Mouse (Mus musculus) hindbrain, embryonic 15.5 days (tissue): ENCODE measurements around the gene Olfr620. TPM values are rescaled to one million over a fixed set of nuclear protein-coding genes. Genes with fewer than 3 reads are reported as not detected.

Experiments used
- ATAC-seq: fragments of 200-750 bp; cut with Nextera tagmentation; 2 replicates; pipeline ENCODE4 v1.8.0; 2017; ENCODE audit warnings: low read depth, moderate number of reproducible peaks, moderate TSS enrichment; ENCODE audit not compliant: low FRiP score
- H3K27ac ChIP-seq: fragments of 300-500 bp; sonication (generic); replicated peaks from 2 replicates; pipeline ENCODE4 v1.5.1; 2015; ENCODE audit warnings: mild to moderate bottlenecking, inconsistent platforms
- H3K27me3 ChIP-seq: fragments of 300-500 bp; sonication (generic); 2 replicates; pipeline ENCODE4 v1.6.1; 2015; ENCODE audit warnings: control low read depth, inconsistent platforms
- H3K36me3 ChIP-seq: fragments of 300-500 bp; sonication (generic); 2 replicates; pipeline ENCODE4 v1.6.1; 2015; ENCODE audit warnings: control low read depth, inconsistent platforms
- H3K4me1 ChIP-seq: fragments of 300-500 bp; sonication (generic); replicated peaks from 2 replicates; pipeline ENCODE4 v1.6.1; 2015; ENCODE audit warnings: control low read depth, inconsistent platforms
- H3K4me2 ChIP-seq: fragments of 300-500 bp; sonication (generic); 2 replicates; pipeline ENCODE4 v1.6.1; 2015; ENCODE audit warnings: moderate library complexity, mild to moderate bottlenecking, inconsistent platforms
- H3K4me3 ChIP-seq: fragments of 300-500 bp; sonication (generic); 2 replicates; pipeline ENCODE4 v1.5.1; 2015; ENCODE audit warnings: mild to moderate bottlenecking, inconsistent platforms
- H3K9ac ChIP-seq: fragments of 300-500 bp; sonication (generic); 2 replicates; pipeline ENCODE4 v1.6.1; 2015; ENCODE audit warnings: inconsistent platforms
- H3K9me3 ChIP-seq: fragments of 300-500 bp; sonication (generic); 2 replicates; pipeline ENCODE4 v1.6.1; 2016; ENCODE audit warnings: control low read depth, inconsistent platforms
- WGBS: fragments of 180-500 bp; shearing (Covaris S2); methylation state at CpG from one replicate; pipeline ENCODE4 v1.1.7; 2015; 5-methylcytosine and 5-hydroxymethylcytosine counted together
- microRNA-seq: library from miRNA; unstranded; fragments of <30 nt; microRNA quantifications from one replicate; pipeline ENCODE4, GENCODE M21; 2016
- polyA plus RNA-seq: library from polyadenylated mRNA; unstranded; fragments of >200 nt; fragmentation: Nextera tagmentation; extraction: Ambion mirVana; gene quantifications from 2 replicates; pipeline ENCODE4 v1.2.1, GENCODE M21; 2015

The Olfr620 gene
- polyA plus RNA-seq, result not detected in 2 replicates

DNA sequence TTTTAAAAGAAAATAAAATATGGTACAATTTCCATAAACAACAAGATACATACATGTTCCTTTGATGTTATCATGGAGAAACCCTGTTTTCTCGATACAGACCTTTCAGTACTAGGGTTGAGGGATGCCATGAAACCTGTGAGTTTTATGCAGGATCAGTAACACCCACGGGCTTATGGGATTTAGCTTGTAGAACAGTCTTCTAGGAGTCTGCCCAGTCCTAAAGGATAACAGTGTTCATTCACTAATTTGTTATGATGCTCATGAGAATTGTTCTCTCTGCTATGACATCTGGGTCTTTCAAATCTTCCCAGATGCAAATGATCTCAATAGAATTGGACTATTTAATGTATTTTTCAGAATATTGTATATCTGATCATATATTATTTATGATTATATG lies at the start of gene Olfr620:
Gene Olfr620 (minus strand): TSS at position 101 of the 400 bp plus-strand sequence.
- Histone ChIP-seq H3K27ac (no peak within 1 kb of the TSS), H3K27me3 (no peaks in the 10 kb centered on the region), H3K9me3 (no peaks in the 10 kb centered on the region), H3K4me1 (no peaks in the 10 kb centered on the region), H3K4me3 (no peak within 1 kb of the TSS), H3K9ac (no peak within 1 kb of the TSS), H3K36me3 (no peaks in the 10 kb centered on the region), H3K4me2 (no peak within 1 kb of the TSS)
- 85% methylated on average over 2 of the region's 2 CpGs for WGBS
- no peak for ATAC-seq

DNA sequence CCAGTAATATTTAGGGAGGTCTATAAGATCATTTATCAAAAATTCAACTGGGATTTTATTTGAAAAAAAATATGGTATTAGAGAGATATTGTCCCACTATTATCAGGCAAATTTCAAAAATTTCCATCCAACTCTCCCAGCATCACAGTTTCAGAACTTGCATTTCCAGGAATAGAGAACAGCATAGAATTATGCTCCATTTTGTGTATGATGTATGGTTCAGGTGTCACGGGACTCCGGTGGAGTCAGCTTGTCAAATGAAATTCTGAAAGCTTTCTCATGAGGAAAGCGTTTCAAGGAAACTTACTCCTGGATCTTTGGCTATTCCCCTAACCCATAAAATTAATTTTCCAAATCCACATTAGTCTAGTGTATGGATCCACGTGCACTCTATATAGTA lies 31.7 kb upstream of the Olfr620 start:
- no peak overlapping the region for H3K27ac ChIP-seq
- H3K9me3 ChIP-seq, result no peaks in the 10 kb centered on the region
- H3K36me3 ChIP-seq, result no peaks in the 10 kb centered on the region
- no peaks in the 10 kb centered on the region for H3K4me1 ChIP-seq
- no peak overlapping the region for H3K9ac ChIP-seq
- ATAC-seq, result no peak
- H3K27me3 ChIP-seq, result no peaks in the 10 kb centered on the region
- H3K4me3 ChIP-seq, result no peak overlapping the region
- no peak overlapping the region for H3K4me2 ChIP-seq
- WGBS, result 90% methylated on average over 4 of the region's 4 CpGs

DNA sequence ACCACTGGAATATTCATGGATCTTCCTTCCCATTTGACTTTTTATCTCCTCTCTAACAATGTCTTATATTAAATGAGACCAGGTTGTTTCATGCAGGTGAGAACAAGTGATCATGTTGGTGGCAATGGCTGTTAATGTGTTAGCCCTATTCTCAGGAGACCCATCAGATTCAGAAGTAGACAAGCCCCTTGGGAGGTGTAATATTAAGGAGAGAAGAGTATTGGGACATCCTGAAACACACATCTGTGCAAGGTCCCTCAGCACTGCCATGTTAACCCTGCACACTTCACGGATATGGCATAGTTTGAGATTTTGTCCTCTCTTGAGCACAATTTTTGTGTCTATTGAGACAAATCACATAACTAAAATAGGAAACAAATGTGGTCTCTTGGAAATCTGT lies 30.3 kb upstream of the Olfr620 start, which contains the start of gene Olfr622:
Gene Olfr622 (minus strand): TSS at position 101 of the 400 bp plus-strand sequence.
- Histone ChIP-seq H3K4me2 (no peak within 1 kb of the TSS), H3K27me3 (no peaks in the 10 kb centered on the region), H3K9ac (no peak within 1 kb of the TSS), H3K9me3 (no peaks in the 10 kb centered on the region), H3K27ac (no peak within 1 kb of the TSS), H3K4me1 (no peaks in the 10 kb centered on the region), H3K36me3 (no peaks in the 10 kb centered on the region), H3K4me3 (no peak within 1 kb of the TSS)
- ATAC-seq, result no peak
- WGBS, result 85% methylated on average over 1 of the region's 1 CpGs

- Histone ChIP-seq H3K4me2 (no peak overlapping the region), H3K36me3 (no peaks in the 10 kb centered on the region), H3K9me3 (no peaks in the 10 kb centered on the region), H3K27me3 (no peaks in the 10 kb centered on the region), H3K27ac (no peak overlapping the region), H3K4me3 (no peak overlapping the region), H3K4me1 (no peaks in the 10 kb centered on the region), H3K9ac (no peak overlapping the region)
- ATAC-seq, result no peak
Measured at GRCm38 (mm10) chr7:103636795-103637194, 24.5 kb upstream of the Olfr620 start.

DNA sequence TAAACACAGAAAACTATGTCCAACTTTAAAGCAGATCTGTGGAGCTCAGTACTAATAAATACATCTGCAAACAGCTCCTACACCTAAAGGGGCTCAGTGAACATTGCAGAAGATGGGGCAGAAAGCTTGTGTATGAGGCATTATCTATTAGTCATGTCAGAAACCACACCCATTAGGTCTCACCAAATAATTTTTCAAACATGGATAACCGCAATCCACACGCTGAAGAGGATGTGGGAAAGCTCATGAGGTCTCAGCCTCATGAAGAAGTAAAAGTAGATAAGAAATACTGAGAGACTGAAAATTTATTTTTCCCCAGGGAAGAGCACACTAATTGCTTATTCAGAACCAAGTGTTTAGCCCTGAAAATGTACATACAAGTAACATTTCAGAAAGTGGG lies 4.9 kb downstream of the Olfr620 start:
- no peaks in the 10 kb centered on the region for H3K4me1 ChIP-seq
- no peak overlapping the region for H3K4me3 ChIP-seq
- no peak overlapping the region for H3K27ac ChIP-seq
- no peaks in the 10 kb centered on the region for H3K9me3 ChIP-seq
- no peak for ATAC-seq
- no peak overlapping the region for H3K4me2 ChIP-seq
- H3K9ac ChIP-seq, result no peak overlapping the region
- H3K36me3 ChIP-seq, result no peaks in the 10 kb centered on the region
- H3K27me3 ChIP-seq, result no peaks in the 10 kb centered on the region
- WGBS, result 86% methylated on average over 2 of the region's 2 CpGs

DNA sequence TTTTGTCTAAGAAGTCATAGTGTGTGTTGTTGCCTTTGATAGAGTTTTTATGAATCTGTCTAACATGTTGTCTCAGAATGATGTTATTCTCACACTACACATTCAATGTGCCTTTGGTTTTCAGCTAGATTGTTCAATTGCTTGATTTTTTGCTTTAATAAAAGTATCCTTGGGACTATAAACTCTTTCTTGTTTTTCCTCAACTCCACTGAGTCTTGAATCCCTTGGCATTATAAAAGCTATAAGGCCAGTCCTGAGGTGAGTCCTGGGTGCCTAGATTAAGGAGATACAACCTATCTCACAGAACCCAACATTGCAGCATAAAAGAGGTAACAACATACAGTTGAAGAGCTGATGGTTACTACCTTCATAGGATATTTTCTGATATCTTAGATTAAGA lies 12.1 kb downstream of the Olfr620 start, which contains the start of gene Olfr619:
Gene Olfr619 (plus strand): TSS at position 301 of the 400 bp plus-strand sequence.
- Histone ChIP-seq H3K4me1 (no peaks in the 10 kb centered on the region), H3K4me3 (no peak within 1 kb of the TSS), H3K9me3 (no peaks in the 10 kb centered on the region), H3K27me3 (no peaks in the 10 kb centered on the region), H3K4me2 (no peak within 1 kb of the TSS), H3K27ac (no peak within 1 kb of the TSS), H3K36me3 (no peaks in the 10 kb centered on the region), H3K9ac (no peak within 1 kb of the TSS)
- ATAC-seq, result no peak

DNA sequence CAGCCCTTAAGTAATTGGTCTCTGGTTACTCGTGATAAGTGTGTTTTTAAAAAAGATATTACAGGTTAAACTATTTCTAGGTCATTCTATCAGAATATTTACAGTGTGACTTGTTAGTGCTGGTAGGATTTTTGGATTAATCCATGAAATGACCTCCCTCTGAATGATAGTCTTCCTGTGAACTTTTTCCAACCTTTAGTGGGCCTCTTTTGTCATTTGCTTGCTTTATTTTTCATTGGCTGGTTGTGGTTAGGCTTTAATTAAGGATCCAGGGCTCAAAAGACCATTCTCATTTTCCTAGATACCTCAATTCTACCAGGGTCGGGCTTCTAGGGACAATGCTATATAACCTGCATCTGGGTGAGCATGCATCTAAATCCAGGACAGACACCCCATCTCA lies 22.5 kb downstream of the Olfr620 start, which contains the start of gene Olfr618:
Gene Olfr618 (plus strand): TSS at position 301 of the 400 bp plus-strand sequence.
- H3K4me3 ChIP-seq, result no peak within 1 kb of the TSS
- H3K4me1 ChIP-seq, result no peaks in the 10 kb centered on the region
- H3K36me3 ChIP-seq, result no peaks in the 10 kb centered on the region
- no peak within 1 kb of the TSS for H3K4me2 ChIP-seq
- no peaks in the 10 kb centered on the region for H3K27me3 ChIP-seq
- WGBS, result 73% methylated on average over 2 of the region's 2 CpGs
- no peak for ATAC-seq
- no peaks in the 10 kb centered on the region for H3K9me3 ChIP-seq
- H3K27ac ChIP-seq, result no peak within 1 kb of the TSS
- no peak within 1 kb of the TSS for H3K9ac ChIP-seq

- Histone ChIP-seq H3K4me3 (no peak within 1 kb of the TSS), H3K4me2 (no peak within 1 kb of the TSS), H3K9ac (no peak within 1 kb of the TSS), H3K4me1 (no peaks in the 10 kb centered on the region), H3K27me3 (no peaks in the 10 kb centered on the region), H3K27ac (no peak within 1 kb of the TSS), H3K36me3 (no peaks in the 10 kb centered on the region), H3K9me3 (no peaks in the 10 kb centered on the region)
- WGBS, result 100% methylated on average over 1 of the region's 1 CpGs
- ATAC-seq, result no peak
Measured at GRCm38 (mm10) chr7:103572761-103573160, 39.6 kb downstream of the Olfr620 start, which contains the start of gene Olfr617. Gene Olfr617 (plus strand): TSS chr7:103573061.

DNA sequence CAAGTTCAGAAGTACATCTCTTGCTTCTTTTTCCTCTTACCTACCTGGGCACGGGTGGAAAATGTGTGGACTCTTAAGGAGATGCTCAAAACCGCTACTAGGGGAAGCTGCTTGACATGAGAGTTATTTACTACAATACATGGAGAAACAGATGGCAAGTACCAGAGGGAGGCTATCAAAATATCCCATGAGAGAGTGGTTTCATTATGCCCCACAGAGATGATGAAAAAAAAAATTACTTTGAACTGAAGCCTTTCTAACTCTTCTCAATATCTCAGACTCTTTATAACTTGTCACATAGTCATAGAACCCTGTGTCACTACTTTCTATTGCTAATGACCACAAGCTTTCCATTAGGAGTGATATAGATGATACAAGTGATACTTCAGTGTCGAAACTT lies 43.3 kb downstream of the Olfr620 start, which contains the start of gene Olfr616:
Gene Olfr616 (minus strand): TSS at position 101 of the 400 bp plus-strand sequence.
- Histone ChIP-seq H3K9ac (no peak within 1 kb of the TSS), H3K36me3 (no peaks in the 10 kb centered on the region), H3K4me1 (no peaks in the 10 kb centered on the region), H3K27me3 (no peaks in the 10 kb centered on the region), H3K4me3 (no peak within 1 kb of the TSS), H3K9me3 (no peaks in the 10 kb centered on the region), H3K4me2 (no peak within 1 kb of the TSS), H3K27ac (no peak within 1 kb of the TSS)
- WGBS, result 80% methylated on average over 3 of the region's 3 CpGs
- ATAC-seq, result no peak

DNA sequence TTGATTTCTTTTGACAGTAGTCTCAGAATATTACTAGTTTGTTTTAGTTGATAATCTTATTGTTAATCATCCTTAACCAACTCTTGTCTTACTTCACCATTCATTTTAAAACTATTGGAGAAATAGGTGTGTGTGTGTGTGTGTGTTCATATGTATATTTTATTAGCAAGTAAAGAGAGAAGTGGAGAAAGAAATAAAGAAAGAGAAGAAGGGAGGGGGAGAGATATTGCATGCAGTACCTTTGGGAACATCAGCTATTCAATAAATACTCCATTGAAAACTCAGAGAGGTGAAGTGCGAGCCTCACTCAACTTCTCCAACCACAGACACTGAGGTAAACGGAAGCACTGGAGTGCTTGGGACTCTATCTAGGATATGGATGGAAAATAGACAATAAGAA lies 56.6 kb downstream of the Olfr620 start, which contains the start of gene Olfr615:
Gene Olfr615 (plus strand): TSS at position 301 of the 400 bp plus-strand sequence.
- no peak within 1 kb of the TSS for H3K9ac ChIP-seq
- ATAC-seq, result no peak
- no peak within 1 kb of the TSS for H3K4me2 ChIP-seq
- H3K4me3 ChIP-seq, result no peak within 1 kb of the TSS
- H3K9me3 ChIP-seq, result no peaks in the 10 kb centered on the region
- no peaks in the 10 kb centered on the region for H3K4me1 ChIP-seq
- H3K36me3 ChIP-seq, result no peaks in the 10 kb centered on the region
- no peak within 1 kb of the TSS for H3K27ac ChIP-seq
- H3K27me3 ChIP-seq, result no peaks in the 10 kb centered on the region
- WGBS, result 85% methylated on average over 2 of the region's 2 CpGs

Small RNA genes within 50 kb of the gene (microRNA-seq; reads per million reads assigned to microRNA genes)
- gene Gm26506, result not detected

Other genes starting within 250 kb of the Olfr620 start
- not detected in 2 replicates for gene Olfr601, start 249.9 kb downstream of the Olfr620 start, polyA plus RNA-seq
- gene Olfr603, start 226.4 kb downstream of the Olfr620 start, polyA plus RNA-seq, result not detected in 2 replicates
- gene Usp17lc, start 197.5 kb downstream of the Olfr620 start, polyA plus RNA-seq, result not detected in 2 replicates
- not detected in 2 replicates for gene Olfr605, start 167.1 kb downstream of the Olfr620 start, polyA plus RNA-seq
- not detected in 2 replicates for gene Olfr606, start 163.5 kb downstream of the Olfr620 start, polyA plus RNA-seq
- gene Olfr607, start 148.4 kb downstream of the Olfr620 start, polyA plus RNA-seq, result not detected in 2 replicates
- not detected in 2 replicates for gene Olfr608, start 142.7 kb downstream of the Olfr620 start, polyA plus RNA-seq
- not detected in 2 replicates for gene Olfr609, start 114.5 kb downstream of the Olfr620 start, polyA plus RNA-seq
- gene Olfr610, start 100.4 kb downstream of the Olfr620 start, polyA plus RNA-seq, result not detected in 2 replicates
- not detected in 2 replicates for gene Olfr611, start 91.7 kb downstream of the Olfr620 start, polyA plus RNA-seq
- gene Olfr612, start 69.8 kb downstream of the Olfr620 start, polyA plus RNA-seq, result not detected in 2 replicates
- gene Olfr613, start 64.5 kb downstream of the Olfr620 start, polyA plus RNA-seq, result not detected in 2 replicates
- not detected in 2 replicates for gene Olfr615, start 56.5 kb downstream of the Olfr620 start, polyA plus RNA-seq
- not detected in 2 replicates for gene Olfr616, start 43.4 kb downstream of the Olfr620 start, polyA plus RNA-seq
- not detected in 2 replicates for gene Olfr617, start 39.5 kb downstream of the Olfr620 start, polyA plus RNA-seq
- not detected in 2 replicates for gene Olfr618, start 22.4 kb downstream of the Olfr620 start, polyA plus RNA-seq
- not detected in 2 replicates for gene Olfr619, start 12.0 kb downstream of the Olfr620 start, polyA plus RNA-seq
- gene Olfr622, start 30.2 kb upstream of the Olfr620 start, polyA plus RNA-seq, result not detected in 2 replicates
- not detected in 2 replicates for gene Olfr623, start 51.2 kb upstream of the Olfr620 start, polyA plus RNA-seq
- 0.03 TPM in 1 of 2 replicates, not detected in the other for gene Olfr624, start 58.7 kb upstream of the Olfr620 start, polyA plus RNA-seq
- not detected in 2 replicates for gene Olfr625-ps1, start 70.2 kb upstream of the Olfr620 start, polyA plus RNA-seq
- not detected in 2 replicates for gene Olfr243, start 102.1 kb upstream of the Olfr620 start, polyA plus RNA-seq
- gene Olfr628, start 117.8 kb upstream of the Olfr620 start, polyA plus RNA-seq, result not detected in 2 replicates
- not detected in 2 replicates for gene Olfr629, start 132.4 kb upstream of the Olfr620 start, polyA plus RNA-seq
- not detected in 2 replicates for gene Olfr630, start 144.8 kb upstream of the Olfr620 start, polyA plus RNA-seq
- not detected in 2 replicates for gene Olfr69, start 159.1 kb upstream of the Olfr620 start, polyA plus RNA-seq
- not detected in 2 replicates for gene Olfr68, start 167.2 kb upstream of the Olfr620 start, polyA plus RNA-seq
- gene Olfr67, start 179.3 kb upstream of the Olfr620 start, polyA plus RNA-seq, result not detected in 2 replicates
- gene Hbb-bt, start 201.5 kb upstream of the Olfr620 start, polyA plus RNA-seq, result 1,494 and 1,956 TPM in 2 replicates
- 4,421 and 5,872 TPM in 2 replicates for gene Hbb-bs, start 215.6 kb upstream of the Olfr620 start, polyA plus RNA-seq
- not detected in 2 replicates for gene Hbb-bh2, start 228.0 kb upstream of the Olfr620 start, polyA plus RNA-seq
- 1.3 and 2.5 TPM in 2 replicates for gene Hbb-bh1, start 230.6 kb upstream of the Olfr620 start, polyA plus RNA-seq
- gene Hbb-y, start 240.7 kb upstream of the Olfr620 start, polyA plus RNA-seq, result 123 and 187 TPM in 2 replicates